Mouse (Mus musculus): ENCODE results near the gene Commd1. TPM values are rescaled to one million over a fixed set of nuclear protein-coding genes. Genes with fewer than 3 reads are reported as not detected.
A peak's percentile ranks its signal among the peaks of the same experiment; 100 is the strongest.

Gene Commd1
- polyA plus RNA-seq, 2 experiments from 2014 or later = 95.9 to 117 TPM

- peak; percentile 19 for ATAC-seq
These were observed 123.5 kb downstream of the Commd1 start for GRCm38 (mm10) chr11:22858441-22859300.

- ATAC-seq = no peak
These were observed 124.3 kb downstream of the Commd1 start for GRCm38 (mm10) chr11:22857705-22858440.

- no peak for ATAC-seq
These were observed 125.0 kb downstream of the Commd1 start for GRCm38 (mm10) chr11:22857106-22857704.

GRCm38 (mm10) chr11:22856371-22856965 lies 125.7 kb downstream of the Commd1 start:
- ATAC-seq = no peak

GRCm38 (mm10) chr11:22854571-22854970 lies 127.6 kb downstream of the Commd1 start:
- ATAC-seq = no peak

GRCm38 (mm10) chr11:22853477-22854157 lies 128.6 kb downstream of the Commd1 start:
- peak; percentile 13 for ATAC-seq

- peak; percentile 50 for ATAC-seq
These were observed 129.7 kb downstream of the Commd1 start for GRCm38 (mm10) chr11:22852510-22852909.

GRCm38 (mm10) chr11:22851416-22851815 lies 130.8 kb downstream of the Commd1 start:
- ATAC-seq = peak; percentile 46

GRCm38 (mm10) chr11:22850077-22850476 lies 132.1 kb downstream of the Commd1 start:
- no peak for ATAC-seq

GRCm38 (mm10) chr11:22848649-22849195 lies 133.5 kb downstream of the Commd1 start:
- no peak for ATAC-seq

- ATAC-seq = no peak
These were observed 134.2 kb downstream of the Commd1 start for GRCm38 (mm10) chr11:22847732-22848648.

GRCm38 (mm10) chr11:22846960-22847731 lies 135.0 kb downstream of the Commd1 start:
- no peak for ATAC-seq

Other genes with a start within 250 kb of the Commd1 start
- 1 to 10 TPM; 4.7 to 9.8 TPM for gene B3gnt2, start 121.4 kb downstream of the Commd1 start, polyA plus RNA-seq (2017; shearing (Covaris generic))
- gene Zrsr1, start 10.4 kb downstream of the Commd1 start, polyA plus RNA-seq (2017; shearing (Covaris generic)) = 1 to 10 TPM; 5.6 to 7.2 TPM
- 10 to 100 TPM; 32.8 to 42.2 TPM for gene Gm28048, start 292 bp downstream of the Commd1 start, polyA plus RNA-seq (2017; shearing (Covaris generic))
- 100 to 1,000 TPM; 227 to 238 TPM for gene Cct4, start 8.1 kb upstream of the Commd1 start, polyA plus RNA-seq (2017; shearing (Covaris generic))
- 1 to 10 TPM; 2.0 to 2.7 TPM for gene Fam161a, start 25.1 kb upstream of the Commd1 start, polyA plus RNA-seq (2017; shearing (Covaris generic))

Data from activated CD4-positive, CD25-positive, alpha-beta regulatory T cell, adult 4 months (primary cell).